Mouse (Mus musculus): ENCODE results near the gene Abhd12.

Gene Abhd12

GRCm38 (mm10) chr2:150812816-150813215 is 91.7 kb downstream of the Abhd12 start:
- in situ Hi-C loops (cut with MboI, MseI), result no loop called here

GRCm38 (mm10) chr2:150810603-150811002 is 93.9 kb downstream of the Abhd12 start:
- in situ Hi-C loops (cut with MboI, MseI), result no loop called here

- in situ Hi-C loops (cut with MboI, MseI), result no loop called here
Observed at GRCm38 (mm10) chr2:150808812-150809211, 95.7 kb downstream of the Abhd12 start.

GRCm38 (mm10) chr2:150808381-150808780 is 96.2 kb downstream of the Abhd12 start:
- in situ Hi-C loops (cut with MboI, MseI), result no loop called here

- in situ Hi-C loops (cut with MboI, MseI), result no loop called here
Observed at GRCm38 (mm10) chr2:150803035-150803434, 101.5 kb downstream of the Abhd12 start.

GRCm38 (mm10) chr2:150800616-150801015 is 103.9 kb downstream of the Abhd12 start:
- in situ Hi-C loops (cut with MboI, MseI), result no loop called here

- in situ Hi-C loops (cut with MboI, MseI), result loop anchor here (10.0 kb wide), 1 partner anchor 207 kb away; no protein-coding TSS in a partner anchor
Observed at GRCm38 (mm10) chr2:150798084-150798483, 106.5 kb downstream of the Abhd12 start.

GRCm38 (mm10) chr2:150793320-150793719 is 111.2 kb downstream of the Abhd12 start:
- in situ Hi-C loops (cut with MboI, MseI), result loop anchor here (10.0 kb wide), 1 partner anchor 211 kb away; no protein-coding TSS in a partner anchor

DNA sequence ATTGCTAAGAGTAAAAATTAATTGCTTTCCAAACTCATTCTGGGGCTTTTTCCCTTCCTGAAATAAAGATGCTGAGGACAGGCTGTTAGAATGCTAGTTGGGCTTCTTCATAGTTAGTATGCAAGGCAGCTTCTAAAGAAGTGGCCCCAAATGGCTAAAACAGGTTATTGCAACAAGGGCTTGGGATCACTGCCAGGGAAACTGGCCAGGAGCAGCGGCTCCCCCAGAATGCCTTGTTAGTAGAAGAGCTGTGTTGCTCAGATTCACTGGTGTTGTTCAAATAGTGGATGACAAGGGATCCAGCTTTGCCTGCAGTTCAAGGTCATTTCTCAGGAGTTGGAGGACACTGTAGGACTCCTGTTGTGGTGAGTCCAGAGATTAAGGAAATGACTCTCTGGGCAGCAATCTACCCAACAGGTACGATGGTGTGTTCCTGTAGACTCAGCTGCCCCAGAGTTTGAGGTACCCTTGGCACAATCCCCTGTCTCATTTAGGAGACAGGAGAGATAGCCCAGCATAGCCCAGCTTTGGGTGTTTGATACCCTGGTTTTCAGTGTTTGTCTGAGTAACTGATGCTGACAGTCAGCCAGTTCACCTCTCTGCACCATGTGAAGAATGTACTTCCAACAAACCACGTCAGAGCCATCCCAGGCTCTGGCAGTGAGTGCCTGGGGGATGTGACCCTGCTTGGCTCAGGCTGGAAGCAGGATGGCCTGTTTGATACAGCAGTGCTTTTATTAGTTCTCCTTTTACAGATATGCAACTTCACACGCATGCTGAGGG is 115.6 kb downstream of the Abhd12 start:
- in situ Hi-C loops (cut with MboI, MseI), result no loop called here

- in situ Hi-C loops (cut with MboI, MseI), result no loop called here
Observed at GRCm38 (mm10) chr2:150787234-150787771, 117.2 kb downstream of the Abhd12 start.

DNA sequence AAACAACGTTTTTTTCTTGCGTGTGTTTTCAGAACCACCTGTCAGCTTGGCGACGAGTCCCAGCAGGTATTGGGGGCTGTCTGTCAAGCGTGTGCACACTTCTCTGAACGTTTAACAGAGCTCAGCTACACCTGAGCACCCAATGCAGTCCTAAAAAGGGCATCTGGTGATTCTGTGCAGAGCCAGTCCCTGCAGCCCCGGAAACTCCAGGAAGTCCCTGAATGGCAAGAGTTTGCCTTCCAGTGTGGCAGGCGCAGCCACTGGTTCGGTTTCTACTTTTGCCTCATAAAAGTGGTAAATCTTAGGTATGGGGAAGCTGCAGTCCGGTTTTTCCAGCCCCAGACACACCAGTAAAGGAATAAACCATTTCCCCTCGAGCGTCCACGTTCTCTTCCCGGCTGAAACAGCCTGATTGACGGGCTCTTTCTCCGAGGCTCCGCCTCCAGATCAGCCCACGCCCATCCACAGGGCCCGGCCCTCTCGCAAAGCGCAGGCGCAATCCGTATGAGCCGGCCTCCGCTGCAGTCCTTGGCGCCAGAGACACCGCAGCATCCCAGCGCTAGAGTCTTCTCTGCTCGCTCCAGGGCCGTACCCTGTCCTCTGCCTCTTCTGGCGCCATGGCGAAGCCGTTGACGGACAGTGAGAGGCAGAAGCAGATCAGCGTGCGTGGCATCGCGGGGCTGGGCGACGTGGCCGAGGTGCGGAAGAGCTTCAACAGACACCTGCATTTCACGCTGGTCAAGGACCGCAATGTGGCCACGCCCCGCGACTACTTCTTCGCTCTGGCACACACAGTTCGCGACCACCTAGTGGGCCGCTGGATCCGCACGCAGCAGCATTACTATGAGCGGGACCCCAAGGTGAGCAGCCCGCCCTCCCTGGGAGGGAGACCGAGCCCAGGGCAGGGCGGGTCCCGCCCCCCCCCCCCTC is 118.0 kb downstream of the Abhd12 start, which contains the start of gene Pygb:
Gene Pygb, plus strand, starts transcription at position 485 of the 930 bp plus-strand sequence.
- in situ Hi-C loops (cut with MboI, MseI), result no loop called here

GRCm38 (mm10) chr2:150782801-150783200 is 121.7 kb downstream of the Abhd12 start:
- in situ Hi-C loops (cut with MboI, MseI), result no loop called here
